Mouse (Mus musculus): ENCODE results near the gene 1520401A03Rik. TPM values are rescaled to one million over a fixed set of nuclear protein-coding genes. Genes with fewer than 3 reads are reported as not detected.

The 1520401A03Rik gene
- polyA plus RNA-seq, 1 experiment from 2014 or later = 0.16 TPM

DNA sequence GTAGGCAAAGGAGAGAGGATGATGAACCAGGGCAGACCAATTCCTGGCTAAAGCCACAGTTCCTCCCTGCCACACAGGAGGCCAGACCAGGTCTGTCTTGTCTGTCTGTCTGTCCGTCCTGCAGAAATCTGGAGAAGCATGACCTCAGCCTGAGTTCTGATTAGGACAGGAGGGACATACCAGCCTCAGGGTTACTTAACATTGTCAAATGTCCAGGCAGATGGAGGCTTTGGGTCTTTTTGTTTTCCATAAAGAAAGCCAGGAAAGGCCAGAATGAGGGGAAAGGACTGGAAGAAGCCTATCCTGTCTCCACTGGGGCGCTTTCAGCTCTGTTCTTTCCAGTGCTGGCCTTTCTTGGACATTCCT, 16.2 kb upstream of the 1520401A03Rik start:
- DNase-seq (ENCODE audit: low spot score) (no peak), ATAC-seq (ENCODE audit: low FRiP score, low TSS enrichment) (no peak)
- TF ChIP-seq CTCF (IDR thresholded peaks at IDR 0.05; ENCODE audit: low read depth) (no peak), EP300 (optimal IDR thresholded peaks at IDR 0.05) (no peak)
- Histone ChIP-seq H3K4me2 (replicated peaks; ENCODE audit: low read depth) (peak overlapping the region; percentile 94), H3K4me3 (ENCODE audit: low read depth, low read length) (peak overlapping the region; percentile 72), H3K27ac (replicated peaks) (peak overlapping the region; percentile 86; the same call in 1 of the 2 replicates), H3K27me3 (ENCODE audit: control insufficient read depth, insufficient read depth, low read length) (0 out of 2 replicates have a peak, but pooled peaks cover 4% of the 10 kb centered on the region), H3K36me3 (ENCODE audit: control insufficient read depth, insufficient read depth, low read length) (peaks cover 7% of the 10 kb centered on the region; the same call in 1 of the 2 replicates), H3K9me3 (ENCODE audit: control insufficient read depth, low read length) (no peaks in the 10 kb centered on the region), H3K9ac (ENCODE audit: low read length) (peak overlapping the region; percentile 71), H3K4me1 (replicated peaks; ENCODE audit: control insufficient read depth, insufficient read depth) (peaks cover 8% of the 10 kb centered on the region; the same call in 1 of the 2 replicates)
- 50% methylated on average over 2 of the region's 2 CpGs for WGBS

DNA sequence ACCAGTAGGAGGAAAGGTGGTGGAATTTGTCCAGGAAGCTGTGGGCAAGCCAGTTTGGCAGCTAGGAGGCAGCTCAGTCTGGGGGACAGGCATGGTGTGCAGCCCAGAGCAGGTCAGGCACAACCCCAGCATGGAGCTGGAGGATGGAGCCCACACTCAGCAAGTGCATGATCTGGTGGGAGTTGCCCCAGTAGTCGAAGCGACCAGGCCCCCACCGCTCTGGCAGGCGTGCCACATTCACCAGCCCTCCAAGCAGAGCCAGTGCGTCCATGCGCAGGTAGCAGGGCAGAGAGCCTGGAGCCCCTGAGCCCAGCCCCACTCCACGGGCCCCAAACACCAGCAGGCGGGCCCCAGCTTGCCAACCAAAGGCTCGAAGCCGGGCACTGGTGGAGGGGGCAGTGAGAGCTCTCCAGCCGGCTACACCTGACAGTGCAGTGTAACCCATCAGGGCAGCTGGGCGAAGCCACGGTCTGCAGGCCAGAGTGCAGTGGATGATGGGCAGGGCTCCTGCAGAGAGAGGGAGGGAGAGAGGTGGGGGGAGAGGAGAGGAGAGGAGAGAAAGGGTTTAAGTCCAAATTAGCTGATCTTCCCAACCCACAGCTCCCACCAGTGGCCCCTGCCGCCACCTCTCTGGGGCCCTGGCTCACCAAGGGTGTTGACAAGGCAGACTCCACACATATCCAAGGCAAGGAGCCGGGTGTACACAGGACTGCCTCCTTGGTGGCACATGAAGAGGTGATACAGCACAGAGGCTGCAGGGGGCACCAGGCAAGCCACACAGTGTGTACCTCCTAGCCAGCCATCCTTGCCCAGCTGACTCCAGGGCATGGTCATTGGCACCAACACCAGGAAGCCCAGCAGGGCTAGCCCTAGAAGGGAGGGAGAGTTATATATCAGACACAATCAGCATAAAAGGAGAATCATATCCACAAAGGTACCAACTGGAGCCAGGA, 15.2 kb upstream of the 1520401A03Rik start:
- Histone ChIP-seq H3K36me3 (ENCODE audit: control insufficient read depth, insufficient read depth, low read length) (peaks cover 7% of the 10 kb centered on the region; the same call in 1 of the 2 replicates), H3K9me3 (ENCODE audit: control insufficient read depth, low read length) (no peaks in the 10 kb centered on the region), H3K9ac (ENCODE audit: low read length) (no peak overlapping the region), H3K4me3 (ENCODE audit: low read depth, low read length) (no peak overlapping the region), H3K27me3 (ENCODE audit: control insufficient read depth, insufficient read depth, low read length) (0 out of 2 replicates have a peak, but pooled peaks cover 2% of the 10 kb centered on the region), H3K4me1 (replicated peaks; ENCODE audit: control insufficient read depth, insufficient read depth) (peaks cover 8% of the 10 kb centered on the region; the same call in 1 of the 2 replicates), H3K4me2 (replicated peaks; ENCODE audit: low read depth) (0 out of 2 replicates have a peak overlapping the region, but pooled peaks have one; percentile 94), H3K27ac (replicated peaks) (no peak overlapping the region)
- TF ChIP-seq EP300 (optimal IDR thresholded peaks at IDR 0.05) (no peak), CTCF (IDR thresholded peaks at IDR 0.05; ENCODE audit: low read depth) (peak; percentile 52)
- DNase-seq (ENCODE audit: low spot score) (peak; percentile 60), ATAC-seq (ENCODE audit: low FRiP score, low TSS enrichment) (peak; percentile 47; the same call in 1 of the 2 replicates)
- WGBS = 70% methylated on average over 15 of the region's 15 CpGs

- DNase-seq (ENCODE audit: low spot score) (no peak), ATAC-seq (ENCODE audit: low FRiP score, low TSS enrichment) (no peak)
- no peak overlapping the region; the same call in 1 of the 2 replicates for H3K9ac ChIP-seq (ENCODE audit: low read length)
- no peak overlapping the region for H3K4me2 ChIP-seq (replicated peaks; ENCODE audit: low read depth)
- H3K27ac ChIP-seq (replicated peaks) = no peak overlapping the region
- no peak overlapping the region for H3K4me3 ChIP-seq (ENCODE audit: low read depth, low read length)
- no peak for TF ChIP-seq CTCF (IDR thresholded peaks at IDR 0.05; ENCODE audit: low read depth)
- no peaks in the 10 kb centered on the region for H3K9me3 ChIP-seq (ENCODE audit: control insufficient read depth, low read length)
- peaks cover 7% of the 10 kb centered on the region; the same call in 1 of the 2 replicates for H3K36me3 ChIP-seq (ENCODE audit: control insufficient read depth, insufficient read depth, low read length)
- peaks cover 2% of the 10 kb centered on the region; the same call in 1 of the 2 replicates for H3K4me1 ChIP-seq (replicated peaks; ENCODE audit: control insufficient read depth, insufficient read depth)
- H3K27me3 ChIP-seq (ENCODE audit: control insufficient read depth, insufficient read depth, low read length) = no peaks in the 10 kb centered on the region
- 54% methylated on average over 1 of the region's 1 CpGs for WGBS
Measured at GRCm38 (mm10) chr17:23734341-23734740, 11.8 kb upstream of the 1520401A03Rik start.

DNA sequence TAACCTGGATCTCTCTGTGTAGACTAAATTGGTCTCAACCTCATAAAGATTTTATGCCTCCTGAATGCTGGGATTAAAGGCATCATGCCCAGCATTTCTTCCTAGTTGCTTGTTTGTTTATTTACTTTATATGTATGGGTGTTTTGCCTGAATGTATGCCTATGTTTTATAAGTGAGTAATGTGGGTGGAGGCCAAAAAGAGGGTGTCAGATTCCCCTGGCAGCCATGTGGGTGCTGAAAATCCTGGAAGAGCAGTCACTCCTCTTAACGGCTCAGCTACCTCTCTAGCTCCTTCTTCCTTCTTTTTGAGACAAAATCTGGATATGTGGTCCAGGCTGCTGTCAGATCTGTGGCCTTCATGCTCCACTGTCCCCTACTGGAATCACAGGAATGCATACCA, 7.9 kb upstream of the 1520401A03Rik start:
- H3K27me3 ChIP-seq (ENCODE audit: control insufficient read depth, insufficient read depth, low read length) = no peaks in the 10 kb centered on the region
- no peaks in the 10 kb centered on the region for H3K4me1 ChIP-seq (replicated peaks; ENCODE audit: control insufficient read depth, insufficient read depth)
- H3K4me3 ChIP-seq (ENCODE audit: low read depth, low read length) = no peak overlapping the region
- ATAC-seq (ENCODE audit: low FRiP score, low TSS enrichment) (no peak), DNase-seq (ENCODE audit: low spot score) (no peak)
- no peaks in the 10 kb centered on the region for H3K9me3 ChIP-seq (ENCODE audit: control insufficient read depth, low read length)
- H3K4me2 ChIP-seq (replicated peaks; ENCODE audit: low read depth) = no peak overlapping the region
- 30% methylated on average over 1 of the region's 1 CpGs for WGBS
- no peak overlapping the region for H3K9ac ChIP-seq (ENCODE audit: low read length)
- no peak for TF ChIP-seq EP300 (optimal IDR thresholded peaks at IDR 0.05)
- TF ChIP-seq CTCF (IDR thresholded peaks at IDR 0.05; ENCODE audit: low read depth) = no peak
- no peak overlapping the region for H3K27ac ChIP-seq (replicated peaks)
- H3K36me3 ChIP-seq (ENCODE audit: control insufficient read depth, insufficient read depth, low read length) = 0 out of 2 replicates have a peak, but pooled peaks cover 3% of the 10 kb centered on the region

DNA sequence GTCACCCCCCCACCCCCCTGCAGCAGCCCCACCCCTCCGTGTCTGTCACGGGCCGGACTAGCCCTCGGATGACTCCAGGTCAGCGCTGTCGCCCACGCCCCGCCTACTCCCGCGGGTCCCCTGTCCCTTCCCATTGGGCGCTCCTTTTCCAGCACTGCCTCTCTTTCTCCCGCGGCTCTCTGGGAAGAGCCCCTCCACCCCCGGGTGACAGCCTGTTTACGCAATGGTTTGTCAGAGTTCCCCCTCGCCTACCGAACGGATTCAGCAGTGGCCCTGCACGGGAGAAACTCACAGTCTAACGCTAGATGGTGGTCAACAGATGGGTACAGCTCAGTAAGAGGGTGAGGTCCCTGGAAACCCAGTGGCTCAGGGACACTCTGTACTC, 4.2 kb upstream of the 1520401A03Rik start:
- ATAC-seq (ENCODE audit: low FRiP score, low TSS enrichment) = peak; percentile 84
- H3K9me3 ChIP-seq (ENCODE audit: control insufficient read depth, low read length) = no peaks in the 10 kb centered on the region
- WGBS = 1% methylated on average over 19 of the region's 20 CpGs
- peak overlapping the region; percentile 78 for H3K4me2 ChIP-seq (replicated peaks; ENCODE audit: low read depth)
- no peaks in the 10 kb centered on the region for H3K36me3 ChIP-seq (ENCODE audit: control insufficient read depth, insufficient read depth, low read length)
- H3K9ac ChIP-seq (ENCODE audit: low read length) = peak overlapping the region; percentile 74
- no peaks in the 10 kb centered on the region for H3K27me3 ChIP-seq (ENCODE audit: control insufficient read depth, insufficient read depth, low read length)
- DNase-seq (ENCODE audit: low spot score) = peak; percentile 83
- H3K4me3 ChIP-seq (ENCODE audit: low read depth, low read length) = peak overlapping the region; percentile 88
- TF ChIP-seq EP300 (optimal IDR thresholded peaks at IDR 0.05) (no peak), CTCF (IDR thresholded peaks at IDR 0.05; ENCODE audit: low read depth) (peak; percentile 59)
- H3K27ac ChIP-seq (replicated peaks) = peak overlapping the region; percentile 83
- no peaks in the 10 kb centered on the region for H3K4me1 ChIP-seq (replicated peaks; ENCODE audit: control insufficient read depth, insufficient read depth)
